Mouse (Mus musculus) cerebellum, adult 2 months (tissue): ENCODE results near the gene Car11.

Experiments used
- CTCF ChIP-seq: fragments of 200-500 bp; IDR thresholded peaks from 2 replicates; pipeline ENCODE4 v1.5.1; 2011; ENCODE audit warnings: low read depth, mild to moderate bottlenecking, control low read depth, low read length, moderate library complexity, borderline replicate concordance; ENCODE audit not compliant: insufficient read depth
- POLR2A ChIP-seq: fragments of 200-500 bp; IDR thresholded peaks from 2 replicates; pipeline ENCODE4 v1.6.1; 2011; ENCODE audit warnings: low read length, control low read depth, borderline replicate concordance; ENCODE audit not compliant: insufficient read depth

DNA sequence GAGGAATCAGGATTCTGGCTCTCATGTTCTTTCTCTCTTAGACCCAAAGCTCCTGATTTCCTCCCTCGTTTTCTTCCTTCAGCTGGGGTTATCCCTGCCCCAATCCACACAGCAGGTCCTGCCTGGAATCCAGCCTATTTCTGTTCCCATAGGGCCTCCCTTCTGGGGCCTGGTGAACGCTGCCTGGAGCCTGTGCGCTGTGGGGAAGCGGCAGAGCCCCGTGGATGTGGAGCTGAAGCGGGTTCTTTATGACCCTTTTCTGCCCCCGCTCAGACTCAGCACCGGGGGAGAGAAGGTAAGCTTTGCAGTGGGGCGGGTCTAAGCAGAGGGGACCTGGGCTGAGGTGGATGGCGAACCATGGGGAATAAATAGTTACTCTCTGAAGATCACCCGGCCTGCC is 1.4 kb downstream of the Car11 start:
- no peak for TF ChIP-seq CTCF
- TF ChIP-seq POLR2A: no peak
